Mouse (Mus musculus) erythroblast, embryonic 14.5 days (primary cell): Measurements from ENCODE around the gene Slc24a4. TPM values are rescaled to one million over a fixed set of nuclear protein-coding genes. Genes with fewer than 3 reads are reported as not detected.

Source experiments
- H3K27me3 ChIP-seq: 2 replicates; pipeline ENCODE4 v1.6.1; 2012; ENCODE audit warnings: inconsistent platforms; ENCODE audit not compliant: control insufficient read depth
- H3K36me3 ChIP-seq: 2 replicates; pipeline ENCODE4 v1.6.1; 2012; ENCODE audit warnings: mild to moderate bottlenecking, inconsistent platforms; ENCODE audit not compliant: control insufficient read depth
- H3K4me1 ChIP-seq: 2 replicates; pipeline ENCODE4 v1.6.1; 2012; ENCODE audit warnings: inconsistent platforms; ENCODE audit not compliant: control insufficient read depth
- H3K4me3 ChIP-seq: replicated peaks from 2 replicates; pipeline ENCODE3; 2012; ENCODE audit warnings: moderate library complexity, mild to moderate bottlenecking, inconsistent platforms
- H3K9me3 ChIP-seq: 2 replicates; pipeline ENCODE4 v1.6.1; 2012; ENCODE audit warnings: low read length, inconsistent platforms, mixed read lengths; ENCODE audit not compliant: control insufficient read depth
- GATA1 ChIP-seq: IDR thresholded peaks from 2 replicates; pipeline ENCODE4 v1.6.1; 2012; ENCODE audit warnings: low read length, inconsistent platforms, mixed read lengths
- TAL1 ChIP-seq: IDR thresholded peaks from 3 replicates; pipeline ENCODE4 v1.6.1; 2012; ENCODE audit warnings: low read length, inconsistent platforms, mixed read lengths
- polyA plus RNA-seq: library from polyadenylated mRNA; stranded (reverse); fragments of >175 nt; gene quantifications from 2 replicates; pipeline ENCODE4 v1.2.3, GENCODE M21; 2012

Slc24a4 gene
- polyA plus RNA-seq, 1 experiment, result not detected

DNA sequence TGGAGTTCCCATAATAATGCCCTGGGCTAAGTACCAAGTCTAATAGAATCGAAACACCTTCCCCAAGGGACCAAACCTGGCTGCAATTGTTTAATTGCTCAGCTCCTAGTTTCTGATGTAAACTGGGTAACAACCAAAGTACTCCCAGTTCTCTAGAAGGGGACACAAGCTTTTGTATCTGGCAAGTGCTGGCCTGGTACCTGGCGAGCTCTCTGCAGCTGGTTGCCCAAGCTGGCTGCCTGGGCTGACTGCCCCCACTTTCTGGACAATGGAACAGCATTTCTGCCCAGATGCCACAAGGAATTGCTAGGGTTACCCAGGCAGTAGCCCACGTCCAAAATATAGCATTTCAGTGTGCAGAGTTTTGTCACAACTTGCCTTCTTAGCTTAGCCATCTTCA, 12.0 kb upstream of the Slc24a4 start:
- Histone ChIP-seq H3K27me3 (no peaks in the 10 kb centered on the region), H3K4me1 (no peaks in the 10 kb centered on the region), H3K9me3 (no peaks in the 10 kb centered on the region), H3K4me3 (no peak overlapping the region), H3K36me3 (no peaks in the 10 kb centered on the region)
- no peak for TF ChIP-seq GATA1
- no peak for TF ChIP-seq TAL1

GRCm38 (mm10) chr12:102118014-102118413, 10.5 kb upstream of the Slc24a4 start:
- no peaks in the 10 kb centered on the region for H3K27me3 ChIP-seq
- H3K4me1 ChIP-seq, result no peaks in the 10 kb centered on the region
- TF ChIP-seq GATA1 (no peak), TAL1 (no peak)
- no peaks in the 10 kb centered on the region for H3K9me3 ChIP-seq
- no peak overlapping the region for H3K4me3 ChIP-seq
- H3K36me3 ChIP-seq, result no peaks in the 10 kb centered on the region

- Histone ChIP-seq H3K27me3 (peaks cover 42% of the 10 kb centered on the region), H3K4me1 (no peaks in the 10 kb centered on the region), H3K36me3 (no peaks in the 10 kb centered on the region), H3K9me3 (no peaks in the 10 kb centered on the region), H3K4me3 (no peak overlapping the region)
- TF ChIP-seq TAL1, result no peak
- no peak for TF ChIP-seq GATA1
These were observed 932 bp upstream of the Slc24a4 start for GRCm38 (mm10) chr12:102127601-102128000.

DNA sequence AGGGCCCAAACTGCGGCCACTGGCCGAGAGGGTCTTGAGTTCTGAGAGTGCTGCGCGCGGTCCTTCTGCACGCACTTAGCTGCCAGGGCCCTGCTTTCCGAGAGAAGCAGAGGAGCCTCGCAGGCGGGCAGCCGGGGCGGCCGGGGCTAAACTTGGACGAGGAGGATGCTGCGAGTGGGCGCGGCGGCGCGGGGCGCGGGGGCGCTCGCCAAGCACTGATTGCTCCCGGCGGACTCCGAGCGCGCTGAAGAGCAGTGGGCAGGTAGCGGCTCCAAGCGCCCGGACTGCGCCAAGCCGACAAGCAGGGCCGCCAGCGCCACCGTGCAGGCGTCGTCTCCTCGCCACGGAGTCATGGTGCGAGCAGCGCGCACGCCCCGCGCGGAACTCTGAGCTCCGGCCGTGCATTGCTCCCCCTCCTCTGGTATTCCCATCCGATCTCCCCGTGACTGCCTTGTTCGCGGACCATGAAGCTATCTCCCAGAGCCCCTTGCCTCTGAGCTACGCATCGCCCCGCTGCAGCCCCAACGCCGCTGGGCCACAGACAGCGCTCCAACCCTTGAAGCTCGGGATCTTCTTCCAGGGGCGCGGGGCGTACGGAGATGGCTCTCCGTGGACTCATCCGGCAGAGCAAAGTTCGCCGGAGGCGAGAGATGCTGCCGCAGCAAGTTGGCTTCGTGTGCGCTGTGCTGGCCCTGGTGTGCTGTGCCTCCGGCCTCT, 416 bp downstream of the Slc24a4 start:
- H3K4me3 ChIP-seq, result no peak overlapping the region
- H3K27me3 ChIP-seq, result peaks cover 42% of the 10 kb centered on the region
- H3K4me1 ChIP-seq, result no peaks in the 10 kb centered on the region

GRCm38 (mm10) chr12:102129508-102130030, 1.0 kb downstream of the Slc24a4 start:
- Histone ChIP-seq H3K9me3 (no peaks in the 10 kb centered on the region), H3K36me3 (no peaks in the 10 kb centered on the region), H3K27me3 (peaks cover 42% of the 10 kb centered on the region), H3K4me3 (no peak overlapping the region), H3K4me1 (no peaks in the 10 kb centered on the region)
- TF ChIP-seq TAL1, result no peak
- TF ChIP-seq GATA1, result no peak

More for the DNA sequence above, 416 bp downstream of the Slc24a4 start:
- no peaks in the 10 kb centered on the region for H3K36me3 ChIP-seq
- TF ChIP-seq GATA1, result no peak
- H3K9me3 ChIP-seq, result no peaks in the 10 kb centered on the region

- H3K4me3 ChIP-seq, result no peak overlapping the region
- H3K9me3 ChIP-seq, result no peaks in the 10 kb centered on the region
- no peaks in the 10 kb centered on the region for H3K36me3 ChIP-seq
- no peaks in the 10 kb centered on the region for H3K4me1 ChIP-seq
- TF ChIP-seq TAL1, result no peak
- no peak for TF ChIP-seq GATA1
- H3K27me3 ChIP-seq, result no peaks in the 10 kb centered on the region
These were observed 11.2 kb downstream of the Slc24a4 start for GRCm38 (mm10) chr12:102139710-102140109.

GRCm38 (mm10) chr12:102141330-102141729, 12.8 kb downstream of the Slc24a4 start:
- Histone ChIP-seq H3K4me1 (no peaks in the 10 kb centered on the region), H3K36me3 (no peaks in the 10 kb centered on the region), H3K27me3 (no peaks in the 10 kb centered on the region), H3K4me3 (no peak overlapping the region), H3K9me3 (no peaks in the 10 kb centered on the region)
- TF ChIP-seq TAL1 (no peak), GATA1 (no peak)

- no peaks in the 10 kb centered on the region for H3K27me3 ChIP-seq
- no peak overlapping the region for H3K4me3 ChIP-seq
- H3K4me1 ChIP-seq, result no peaks in the 10 kb centered on the region
- no peaks in the 10 kb centered on the region for H3K36me3 ChIP-seq
- no peaks in the 10 kb centered on the region for H3K9me3 ChIP-seq
- TF ChIP-seq TAL1 (no peak), GATA1 (no peak)
These were observed 19.1 kb downstream of the Slc24a4 start for GRCm38 (mm10) chr12:102147678-102148077.

DNA sequence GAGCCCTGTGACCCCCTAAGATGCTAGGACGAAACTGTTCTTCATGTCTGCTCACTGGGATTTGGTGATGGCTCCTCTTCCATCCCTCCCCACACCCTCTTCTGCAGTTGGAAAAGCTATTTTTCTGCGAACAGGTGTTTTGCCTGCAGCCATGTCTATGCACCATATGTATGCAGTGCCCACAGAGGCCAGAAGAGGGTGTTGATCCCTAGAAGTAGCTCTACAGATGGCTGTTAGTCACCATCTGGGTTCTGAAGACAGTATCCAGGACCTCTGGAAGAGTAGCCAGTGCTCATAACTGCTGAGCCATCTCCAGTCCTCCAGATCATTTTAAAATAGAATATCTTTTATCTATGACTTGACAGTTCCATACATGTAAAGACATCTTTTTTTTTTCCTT, 20.2 kb downstream of the Slc24a4 start:
- H3K27me3 ChIP-seq, result no peaks in the 10 kb centered on the region
- no peaks in the 10 kb centered on the region for H3K9me3 ChIP-seq
- no peaks in the 10 kb centered on the region for H3K36me3 ChIP-seq
- TF ChIP-seq TAL1, result no peak
- no peak for TF ChIP-seq GATA1
- no peaks in the 10 kb centered on the region for H3K4me1 ChIP-seq
- H3K4me3 ChIP-seq, result no peak overlapping the region
